Mouse (Mus musculus): ENCODE measurements at regions not wholly inside any gene's neighbourhood (a gene's known extent, or its start where the extent isn't known, plus 50 kb on each side); places are given as distances from the start of the nearest gene placed in this dataset.

GRCm38 (mm10) chr6:89256022-89256421, 106.4 kb downstream of the Plxna1 start:
- DNase-seq (ENCODE audit: low spot score in 2 of 2) = no peak

DNA sequence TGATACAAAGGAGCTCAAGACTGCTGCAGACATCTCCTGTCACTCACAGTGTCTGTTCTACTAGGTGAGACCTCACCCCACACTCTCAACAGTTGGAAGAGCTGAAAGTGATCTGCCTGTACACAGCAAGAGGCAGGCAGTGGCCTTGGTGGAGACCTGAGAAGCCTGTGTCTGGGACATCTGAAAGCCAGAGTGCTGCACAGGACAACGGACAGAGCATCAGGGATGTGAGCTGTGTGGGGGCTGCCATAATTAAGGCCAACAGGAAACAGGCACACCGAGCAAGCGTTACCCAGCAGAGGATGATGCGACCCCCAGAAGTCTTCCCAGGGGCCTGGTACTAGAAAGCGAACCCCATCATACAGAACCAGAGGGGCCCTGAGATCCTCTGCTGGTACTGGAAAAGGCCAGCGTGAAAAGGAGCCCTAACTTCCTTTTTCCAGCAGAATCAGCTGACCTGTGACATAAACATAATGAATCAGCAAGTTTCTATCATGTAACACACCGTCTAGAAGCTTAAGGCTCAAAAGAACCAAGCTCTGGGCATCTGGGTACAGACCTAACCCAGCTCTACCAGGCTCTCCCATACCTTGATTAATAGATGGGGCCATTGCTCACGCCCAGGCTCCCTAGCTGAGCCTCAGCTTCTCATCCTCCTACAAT, 105.7 kb downstream of the Plxna1 start:
- DNase-seq (ENCODE audit: low spot score in 2 of 2) = no peak

- DNase-seq (ENCODE audit: low spot score in 2 of 2) = no peak
Measured at GRCm38 (mm10) chr6:89257416-89257815, 105.0 kb downstream of the Plxna1 start.

GRCm38 (mm10) chr6:89258140-89258539, 104.3 kb downstream of the Plxna1 start:
- DNase-seq (ENCODE audit: low spot score in 2 of 2) = peak; percentile 21 to 46

- no peak for DNase-seq (ENCODE audit: low spot score in 2 of 2)
Measured at GRCm38 (mm10) chr6:89259406-89259994, 102.9 kb downstream of the Plxna1 start.

- no peak for DNase-seq (ENCODE audit: low spot score in 2 of 2)
Measured at GRCm38 (mm10) chr6:89262958-89263357, 99.5 kb downstream of the Plxna1 start.

DNA sequence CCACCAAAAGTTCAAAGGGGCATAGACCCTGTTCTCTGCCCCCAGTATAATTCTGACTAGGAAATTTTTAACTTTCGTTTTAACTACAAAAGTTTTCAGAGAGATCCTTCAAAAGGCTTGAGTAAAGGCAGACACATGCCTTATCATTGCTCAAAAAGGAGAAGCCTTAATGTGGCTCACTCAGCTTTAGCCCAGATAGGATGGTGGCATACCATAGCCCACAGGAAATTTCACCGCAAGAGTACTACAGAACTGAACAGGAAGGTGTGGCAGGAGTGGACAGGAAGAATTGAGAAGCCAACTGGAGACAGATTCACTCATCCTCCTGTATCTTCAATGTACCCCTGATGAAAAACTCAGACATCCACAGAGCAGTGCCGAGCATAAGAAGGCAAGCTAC, 97.1 kb downstream of the Plxna1 start:
- DNase-seq (ENCODE audit: low spot score in 2 of 2) = no peak

Measured in heart, adult 9 months (tissue).